In the genomic region with DNA sequence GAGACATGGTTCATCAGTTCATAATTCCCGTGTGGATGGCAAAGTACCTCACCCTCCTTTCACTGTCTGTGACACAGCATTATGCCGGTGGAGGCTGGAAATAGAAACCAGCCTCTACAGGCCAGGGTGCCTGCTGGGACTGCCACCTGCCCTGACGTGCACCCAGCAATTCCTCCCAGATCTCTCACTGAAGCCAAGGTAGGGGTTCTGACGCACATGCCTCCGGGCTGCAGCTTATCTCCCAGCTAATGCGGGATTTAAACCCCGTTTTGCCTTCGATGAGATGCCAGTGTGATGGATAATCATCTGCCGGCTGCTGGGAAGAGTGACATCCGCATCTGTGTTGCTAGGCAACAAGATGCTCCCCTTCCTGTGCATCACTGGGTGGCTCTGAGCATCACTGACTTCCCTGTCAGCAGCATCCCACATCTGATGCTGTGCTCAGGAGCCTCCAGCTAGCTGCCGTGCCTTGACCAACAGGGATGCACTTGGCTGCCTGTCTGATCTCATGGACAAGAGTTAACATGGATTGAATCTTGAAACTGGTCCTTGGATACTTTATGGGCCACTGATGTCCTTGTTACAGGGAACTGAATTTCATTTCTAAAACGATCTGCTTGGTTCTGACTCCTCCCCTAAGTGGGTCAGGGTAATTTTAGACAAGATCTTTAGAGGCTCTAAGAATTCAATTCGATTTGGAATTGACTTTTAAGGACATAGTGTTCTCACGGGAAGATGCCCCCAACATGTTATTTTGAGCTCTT, we compare ENCODE assay signal across 9 mouse cellular contexts.
DNase-seq lines count a peak whose midpoint lies in the region; ATAC-seq and TF ChIP-seq lines count a peak whose summit lies in the region.
"Had no signal": no experiment of that assay in that cellular context is flagged by ENCODE, and none has a peak within 500 bp of the region (broad histone marks: within the 10 kb centered on the region; RNA-seq: fewer than 3 reads in every experiment).

No protein-coding gene starts in this region.

- no peak for DNase-seq in embryonic facial prominence, embryonic 14.5 days (ENCODE audit: low spot score)
- no peak for DNase-seq in embryonic facial prominence, embryonic 10.5 days (ENCODE audit: low spot score)
- peak; percentile 54 to 66 for DNase-seq in frontal cortex, postnatal 14 days (ENCODE audit: low spot score in 2 of 2)
- peak; percentile 57 to 67 for DNase-seq in left cerebral cortex, adult 2 months (ENCODE audit: extremely low spot score in 1 of 2, low spot score in 2 of 2)
- DNase-seq in retina, postnatal 1 day = peak; percentile 79
- DNase-seq in thymus, postnatal 10 days (ENCODE audit: low spot score in 2 of 2) = no peak
- no peak for DNase-seq in lung, postnatal 10 days
- no peak for DNase-seq in heart, postnatal 36 days

- H3K4me3 ChIP-seq in embryonic facial prominence, embryonic 14.5 days (ENCODE audit: low read depth, low read length) = no peak overlapping the region
- no peak overlapping the region for H3K4me3 ChIP-seq in embryonic facial prominence, embryonic 10.5 days
- H3K4me3 ChIP-seq in left cerebral cortex, adult 2 months = peak overlapping the region; percentile 15; the same call in 1 of the 2 replicates

- H3K9ac ChIP-seq in embryonic facial prominence, embryonic 14.5 days (ENCODE audit: low read depth, low read length) = no peak overlapping the region
- H3K9ac ChIP-seq: liver, embryonic 14.5 days had no signal

- H3K9me3 ChIP-seq in embryonic facial prominence, embryonic 14.5 days (ENCODE audit: control insufficient read depth, low read length) = no peaks in the 10 kb centered on the region
- H3K9me3 ChIP-seq in embryonic facial prominence, embryonic 10.5 days = no peaks in the 10 kb centered on the region

- no peaks in the 10 kb centered on the region for H3K27me3 ChIP-seq in embryonic facial prominence, embryonic 14.5 days (replicated peaks; ENCODE audit: control insufficient read depth, insufficient read depth, low read length)
- no peaks in the 10 kb centered on the region for H3K27me3 ChIP-seq in embryonic facial prominence, embryonic 10.5 days (replicated peaks; ENCODE audit: low read depth, poor library complexity, severe bottlenecking)

- no peak for TF ChIP-seq CTCF in left cerebral cortex, adult 2 months (IDR thresholded peaks at IDR 0.05)

- intact Hi-C loops in left cerebral cortex, adult 2 months (cut with DNase I) = loop anchor here (2.0 kb wide), 1 partner anchor 61 kb away; no protein-coding TSS in a partner anchor
- intact Hi-C loops in heart, postnatal 36 days (cut with DNase I) = no loop called here

- H3K4me1 ChIP-seq in embryonic facial prominence, embryonic 14.5 days (ENCODE audit: control insufficient read depth, insufficient read depth, low read length) = no peaks in the 10 kb centered on the region
- peaks cover 12% of the 10 kb centered on the region for H3K4me1 ChIP-seq in embryonic facial prominence, embryonic 10.5 days

- 42% methylated on average over 14 of the region's 14 CpGs for WGBS in embryonic facial prominence, embryonic 14.5 days
- WGBS in embryonic facial prominence, embryonic 10.5 days = 56% methylated on average over 14 of the region's 14 CpGs

- H3K27ac ChIP-seq in embryonic facial prominence, embryonic 14.5 days (replicated peaks; ENCODE audit: low read depth, low read length) = no peak overlapping the region
- no peak overlapping the region for H3K27ac ChIP-seq in embryonic facial prominence, embryonic 10.5 days (replicated peaks)
- H3K27ac ChIP-seq in left cerebral cortex, adult 2 months = peak overlapping the region; percentile 91
- H3K27ac ChIP-seq: liver, embryonic 14.5 days had no signal

- ATAC-seq in embryonic facial prominence, embryonic 14.5 days (ENCODE audit: low read depth) = peak; percentile 64

- no peak overlapping the region for H3K4me2 ChIP-seq in embryonic facial prominence, embryonic 14.5 days (ENCODE audit: low read depth, low read length)

- H3K36me3 ChIP-seq in embryonic facial prominence, embryonic 14.5 days (ENCODE audit: control insufficient read depth, insufficient read depth, low read length) = no peaks in the 10 kb centered on the region
- H3K36me3 ChIP-seq in embryonic facial prominence, embryonic 10.5 days (replicated peaks) = no peaks in the 10 kb centered on the region

Comparison
In these comparisons a context has a peak if more than half of its experiments do, and no peak if none do; other contexts are left out.
1. DNase-seq: peak in frontal cortex, postnatal 14 days (2 of 2), left cerebral cortex, adult 2 months (2 of 2) and retina, postnatal 1 day (single experiment); none in embryonic facial prominence, embryonic 14.5 days (single experiment), embryonic facial prominence, embryonic 10.5 days (single experiment), thymus, postnatal 10 days (0 of 2), lung, postnatal 10 days (single experiment) and heart, postnatal 36 days (0 of 2).